Mouse (Mus musculus): ENCODE measurements at regions not wholly inside any gene's neighbourhood (a gene's known extent, or its start where the extent isn't known, plus 50 kb on each side); places are given as distances from the start of the nearest gene placed in this dataset.

- DNase-seq (ENCODE audit: low read depth) = peak; percentile 21
Observed at GRCm38 (mm10) chr13:60427755-60428385, 173.9 kb upstream of the Dapk1 start.

- peak; percentile 29 for DNase-seq (ENCODE audit: low read depth)
Observed at GRCm38 (mm10) chr13:60429148-60429547, 172.6 kb upstream of the Dapk1 start.

GRCm38 (mm10) chr13:60431412-60431811 is 170.3 kb upstream of the Dapk1 start:
- peak; percentile 76 for DNase-seq (ENCODE audit: low read depth)

- no peak for DNase-seq (ENCODE audit: low read depth)
Observed at GRCm38 (mm10) chr13:60434221-60435210, 167.2 kb upstream of the Dapk1 start.

- DNase-seq (ENCODE audit: low read depth) = no peak
Observed at GRCm38 (mm10) chr13:60435333-60435732, 166.4 kb upstream of the Dapk1 start.

GRCm38 (mm10) chr13:60438177-60438576 is 163.6 kb upstream of the Dapk1 start:
- DNase-seq (ENCODE audit: low read depth) = peak; percentile 7

GRCm38 (mm10) chr13:60440586-60440985 is 161.2 kb upstream of the Dapk1 start:
- no peak for DNase-seq (ENCODE audit: low read depth)

GRCm38 (mm10) chr13:60445164-60445563 is 156.6 kb upstream of the Dapk1 start:
- DNase-seq (ENCODE audit: low read depth) = no peak

- no peak for DNase-seq (ENCODE audit: low read depth)
Observed at GRCm38 (mm10) chr13:60446926-60447325, 154.8 kb upstream of the Dapk1 start.

GRCm38 (mm10) chr13:60450721-60451506 is 150.8 kb upstream of the Dapk1 start:
- DNase-seq (ENCODE audit: low read depth) = no peak

GRCm38 (mm10) chr13:60453821-60454483 is 147.8 kb upstream of the Dapk1 start:
- peak; percentile 74 for DNase-seq (ENCODE audit: low read depth)

GRCm38 (mm10) chr13:60455033-60455619 is 146.6 kb upstream of the Dapk1 start:
- DNase-seq (ENCODE audit: low read depth) = no peak

- no peak for DNase-seq (ENCODE audit: low read depth)
Observed at GRCm38 (mm10) chr13:60455863-60456551, 145.7 kb upstream of the Dapk1 start.

GRCm38 (mm10) chr13:60457277-60457676 is 144.5 kb upstream of the Dapk1 start:
- DNase-seq (ENCODE audit: low read depth) = no peak

GRCm38 (mm10) chr13:60459002-60459401 is 142.7 kb upstream of the Dapk1 start:
- no peak for DNase-seq (ENCODE audit: low read depth)

GRCm38 (mm10) chr13:60466553-60467313 is 135.0 kb upstream of the Dapk1 start:
- DNase-seq (ENCODE audit: low read depth) = no peak

GRCm38 (mm10) chr13:60467821-60468579 is 133.7 kb upstream of the Dapk1 start:
- DNase-seq (ENCODE audit: low read depth) = peak; percentile 64

- DNase-seq (ENCODE audit: low read depth) = no peak
Observed at GRCm38 (mm10) chr13:60470426-60471398, 131.0 kb upstream of the Dapk1 start.
